ENCODE assay signal across 26 mouse cellular contexts in genomic region chr11:98680023-98680422, GRCm38 (mm10). TPM values are rescaled to one million over a fixed set of nuclear protein-coding genes. Genes with fewer than 3 reads are reported as not detected.
A peak's percentile ranks its signal among the peaks of the same experiment; 100 is the strongest.
DNase-seq lines count a peak whose midpoint lies in the region; ATAC-seq and TF ChIP-seq lines count a peak whose summit lies in the region.
"Had no signal": no experiment of that assay in that cellular context is flagged by ENCODE, and none has a peak within 500 bp of the region (broad histone marks: within the 10 kb centered on the region; RNA-seq: fewer than 3 reads in every experiment).

No protein-coding gene starts in this region.

- no peak for ATAC-seq in heart, embryonic 12.5 days (ENCODE audit: insufficient number of reproducible peaks, low FRiP score)
- no peak for ATAC-seq in lung, postnatal 0 days
- ATAC-seq in intestine, embryonic 16.5 days = no peak

- no peaks in the 10 kb centered on the region for H3K9me3 ChIP-seq in heart, embryonic 12.5 days (replicated peaks)
- H3K9me3 ChIP-seq in lung, postnatal 0 days (ENCODE audit: low read length) = no peaks in the 10 kb centered on the region
- H3K9me3 ChIP-seq in ES-E14 (ENCODE audit: control insufficient read depth, insufficient read depth, low read depth, low read length) = no peaks in the 10 kb centered on the region
- H3K9me3 ChIP-seq in intestine, embryonic 16.5 days (ENCODE audit: control insufficient read depth, low read length) = no peaks in the 10 kb centered on the region
- H3K9me3 ChIP-seq: heart, embryonic 15.5 days; limb, embryonic 12.5 days; liver, embryonic 15.5 days; midbrain, embryonic 10.5 days had no signal

- in situ Hi-C loops in ES-E14 (cut with MboI; ENCODE audit: low sequenced_read_pairs in 2 of 2, unreplicated experiment in 2 of 2) = no loop called here

- H3K9ac ChIP-seq in heart, adult 2 months (ENCODE audit: low read depth, low read length) = no peak overlapping the region
- no peak overlapping the region for H3K9ac ChIP-seq in heart, embryonic 12.5 days
- H3K9ac ChIP-seq in lung, postnatal 0 days (replicated peaks; ENCODE audit: low read depth) = no peak overlapping the region
- H3K9ac ChIP-seq in ES-E14 (ENCODE audit: insufficient read depth, low read depth, low read length, poor library complexity, severe bottlenecking) = no peak overlapping the region
- no peak overlapping the region for H3K9ac ChIP-seq in intestine, embryonic 16.5 days (ENCODE audit: low read depth, low read length)
- H3K9ac ChIP-seq: heart, embryonic 15.5 days; limb, embryonic 12.5 days; liver, embryonic 15.5 days had no signal

- peaks cover 4% of the 10 kb centered on the region for H3K79me2 ChIP-seq in heart, adult 2 months (replicated peaks; ENCODE audit: control insufficient read depth, insufficient read depth, low read length)

- 96% methylated on average over 1 of the region's 1 CpGs for WGBS in heart, adult 2 months
- 89% methylated on average over 1 of the region's 1 CpGs for WGBS in heart, embryonic 12.5 days
- 100% methylated on average over 1 of the region's 1 CpGs for WGBS in lung, postnatal 0 days
- 96% methylated on average over 1 of the region's 1 CpGs for WGBS in intestine, embryonic 16.5 days

- TF ChIP-seq CTCF in heart, adult 2 months (IDR thresholded peaks at IDR 0.05) = peak; percentile 25
- TF ChIP-seq CTCF in lung, postnatal 0 days (IDR thresholded peaks at IDR 0.05) = peak; percentile 41

- H3K4me2 ChIP-seq in heart, embryonic 12.5 days = no peak overlapping the region
- H3K4me2 ChIP-seq in lung, postnatal 0 days (replicated peaks; ENCODE audit: low read depth, low read length) = no peak overlapping the region
- H3K4me2 ChIP-seq in intestine, embryonic 16.5 days (ENCODE audit: low read depth, low read length) = no peak overlapping the region
- H3K4me2 ChIP-seq: heart, embryonic 15.5 days; limb, embryonic 12.5 days; liver, embryonic 15.5 days had no signal

- DNase-seq in heart, adult 2 months = no peak
- no peak for DNase-seq in lung, postnatal 0 days (ENCODE audit: low spot score)
- no peak for DNase-seq in lung, postnatal 25 days (ENCODE audit: low spot score)
- DNase-seq in ES-E14 (ENCODE audit: low read depth, low spot score) (no peak), adipocyte (ENCODE audit: low spot score) (no peak)
- no peak for DNase-seq in left cerebral cortex, postnatal 36 days (ENCODE audit: low spot score in 2 of 2)
- DNase-seq: adrenal gland, postnatal 14 days; cerebellum, adult 11 months; gastrocnemius, postnatal 14 days; heart, adult 18-20 months; kidney, postnatal 4 days; lung, postnatal 36 days; thymus, postnatal 36 days had no signal

- intact Hi-C loops in heart, adult 2 months (cut with DNase I) = no loop called here
- intact Hi-C loops in left cerebral cortex, postnatal 36 days (cut with DNase I) = no loop called here

- peaks cover 1% of the 10 kb centered on the region for H3K4me1 ChIP-seq in heart, adult 2 months (ENCODE audit: control insufficient read depth, insufficient read depth, low read length)
- H3K4me1 ChIP-seq in heart, embryonic 12.5 days (replicated peaks) = peaks cover 15% of the 10 kb centered on the region
- H3K4me1 ChIP-seq in lung, postnatal 0 days (ENCODE audit: insufficient read depth, low read depth, low read length) = peaks cover 7% of the 10 kb centered on the region; the same call in 1 of the 2 replicates
- H3K4me1 ChIP-seq in ES-E14 (ENCODE audit: control insufficient read depth in 2 of 2, insufficient read depth in 2 of 2, low read length in 2 of 2, poor library complexity in 1 of 2) = peaks cover 12 to 17% of the 10 kb centered on the region in 2 experiments
- peaks cover 3% of the 10 kb centered on the region; the same call in 1 of the 2 replicates for H3K4me1 ChIP-seq in intestine, embryonic 16.5 days (ENCODE audit: control insufficient read depth, insufficient read depth, low read length)

- no peak overlapping the region for H3K4me3 ChIP-seq in heart, adult 2 months
- H3K4me3 ChIP-seq in heart, embryonic 12.5 days = no peak overlapping the region
- no peak overlapping the region for H3K4me3 ChIP-seq in lung, postnatal 0 days (ENCODE audit: low read depth, low read length)
- H3K4me3 ChIP-seq in ES-E14 (ENCODE audit: insufficient read depth in 1 of 2, low read depth in 1 of 2, low read length in 2 of 2, poor library complexity in 1 of 2, severe bottlenecking in 1 of 2) = no peak overlapping the region
- H3K4me3 ChIP-seq in intestine, embryonic 16.5 days (ENCODE audit: low read length) = no peak overlapping the region
- H3K4me3 ChIP-seq: heart, embryonic 15.5 days; limb, embryonic 12.5 days; liver, embryonic 15.5 days; midbrain, embryonic 10.5 days had no signal

- no peak overlapping the region for H3K27ac ChIP-seq in heart, adult 2 months
- no peak overlapping the region for H3K27ac ChIP-seq in heart, embryonic 12.5 days (ENCODE audit: poor library complexity, severe bottlenecking)
- H3K27ac ChIP-seq in lung, postnatal 0 days (ENCODE audit: low read length) = no peak overlapping the region
- peak overlapping the region; percentile 79; the same call in 1 of the 2 replicates for H3K27ac ChIP-seq in ES-E14 (ENCODE audit: insufficient read depth, low read depth, low read length, poor library complexity, severe bottlenecking)
- H3K27ac ChIP-seq in intestine, embryonic 16.5 days (ENCODE audit: low read length) = peak overlapping the region; percentile 59; the same call in 1 of the 2 replicates
- H3K27ac ChIP-seq: heart, embryonic 15.5 days; limb, embryonic 12.5 days; liver, embryonic 15.5 days; midbrain, embryonic 10.5 days had no signal

- H3K27me3 ChIP-seq in heart, adult 2 months (ENCODE audit: control insufficient read depth, insufficient read depth, low read length) = no peaks in the 10 kb centered on the region
- no peaks in the 10 kb centered on the region for H3K27me3 ChIP-seq in heart, embryonic 12.5 days (replicated peaks)
- H3K27me3 ChIP-seq in lung, postnatal 0 days (replicated peaks; ENCODE audit: insufficient read depth, low read length) = no peaks in the 10 kb centered on the region
- H3K27me3 ChIP-seq in intestine, embryonic 16.5 days (replicated peaks; ENCODE audit: control insufficient read depth, insufficient read depth, low read length) = no peaks in the 10 kb centered on the region
- H3K27me3 ChIP-seq: heart, embryonic 15.5 days; limb, embryonic 12.5 days had no signal

- H3K36me3 ChIP-seq in heart, adult 2 months (ENCODE audit: control insufficient read depth, insufficient read depth, low read length) = no peaks in the 10 kb centered on the region; the same call in 1 of the 2 replicates
- H3K36me3 ChIP-seq in heart, embryonic 12.5 days = peaks cover 8% of the 10 kb centered on the region; the same call in 1 of the 2 replicates
- H3K36me3 ChIP-seq in lung, postnatal 0 days (ENCODE audit: insufficient read depth, low read length) = no peaks in the 10 kb centered on the region
- H3K36me3 ChIP-seq in ES-E14 (ENCODE audit: control insufficient read depth, insufficient read depth, low read length, poor library complexity, severe bottlenecking) = peaks cover 2% of the 10 kb centered on the region; the same call in 1 of the 2 replicates
- no peaks in the 10 kb centered on the region for H3K36me3 ChIP-seq in intestine, embryonic 16.5 days (ENCODE audit: control insufficient read depth, insufficient read depth, low read length)
- H3K36me3 ChIP-seq: heart, embryonic 15.5 days had no signal

- no peak for TF ChIP-seq POLR2A in heart, adult 2 months (IDR thresholded peaks at IDR 0.05; ENCODE audit: insufficient read depth, low read depth, low read length)

- TF ChIP-seq EP300 in heart, adult 2 months (IDR thresholded peaks at IDR 0.05; ENCODE audit: insufficient read depth, low read depth, low read length) = no peak
- no peak for TF ChIP-seq EP300 in lung, postnatal 0 days (IDR thresholded peaks at IDR 0.05)

RNA-seq across cellular contexts. Expression of gene Psmd3, which starts 2.3 kb away (rescaled TPM):
- 100 to 1,000 TPM in 1 of 2 experiments, 10 to 100 TPM in 1; 89.5 to 105 TPM for total RNA-seq in heart, adult 2 months (2021)
- 144 and 173 TPM in 2 replicates for polyA plus RNA-seq in heart, adult 2 months (2012; rRNA removed)
- polyA plus RNA-seq in heart, embryonic 12.5 days (2016; fragmentation: Nextera tagmentation; extraction: Ambion mirVana) = 184 and 190 TPM in 2 replicates
- polyA plus RNA-seq in lung, postnatal 0 days (2015; fragmentation: Nextera tagmentation; extraction: Ambion mirVana) = 105 and 107 TPM in 2 replicates
- total RNA-seq in ES-E14 (2012; rRNA removed) = 376 and 408 TPM in 2 replicates
- 169 and 181 TPM in 2 replicates for polyA plus RNA-seq in intestine, embryonic 16.5 days (2015; fragmentation: Nextera tagmentation; extraction: Ambion mirVana)
- total RNA-seq in left cerebral cortex, postnatal 36 days (2021) = 100 to 1,000 TPM; 131 to 145 TPM

RNA-seq across cellular contexts. Expression of gene Gsdma, which starts 15.9 kb away (rescaled TPM):
- not detected for total RNA-seq in heart, adult 2 months (2021)
- polyA plus RNA-seq in heart, adult 2 months (2012; rRNA removed) = 0.04 TPM in 1 of 2 replicates, not detected in the other
- not detected in 2 replicates for polyA plus RNA-seq in heart, embryonic 12.5 days (2016; fragmentation: Nextera tagmentation; extraction: Ambion mirVana)
- not detected in 2 replicates for polyA plus RNA-seq in lung, postnatal 0 days (2015; fragmentation: Nextera tagmentation; extraction: Ambion mirVana)
- 0.16 and 0.40 TPM in 2 replicates for total RNA-seq in ES-E14 (2012; rRNA removed)
- polyA plus RNA-seq in intestine, embryonic 16.5 days (2015; fragmentation: Nextera tagmentation; extraction: Ambion mirVana) = 0.06 TPM in 1 of 2 replicates, not detected in the other
- not detected for total RNA-seq in left cerebral cortex, postnatal 36 days (2021)
- total RNA-seq: hematopoietic stem cell, adult 5-6 weeks; layer of hippocampus, postnatal 14 days; monocyte, adult 5-6 weeks had no signal
- polyA plus RNA-seq: C2C12; forebrain, embryonic 11.5 days; heart, embryonic 15.5 days; kidney, embryonic 14.5 days; limb, embryonic 12.5 days; liver, embryonic 15.5 days; midbrain, embryonic 10.5 days; neural tube, embryonic 11.5 days had no signal

RNA-seq across cellular contexts. Expression of gene Csf3, which starts 21.0 kb away (rescaled TPM):
- not detected for total RNA-seq in heart, adult 2 months (2021)
- polyA plus RNA-seq in heart, adult 2 months (2012; rRNA removed) = not detected in 2 replicates
- not detected in 2 replicates for polyA plus RNA-seq in heart, embryonic 12.5 days (2016; fragmentation: Nextera tagmentation; extraction: Ambion mirVana)
- polyA plus RNA-seq in lung, postnatal 0 days (2015; fragmentation: Nextera tagmentation; extraction: Ambion mirVana) = 0.19 TPM in 1 of 2 replicates, not detected in the other
- total RNA-seq in ES-E14 (2012; rRNA removed) = 0.18 TPM in 1 of 2 replicates, not detected in the other
- polyA plus RNA-seq in intestine, embryonic 16.5 days (2015; fragmentation: Nextera tagmentation; extraction: Ambion mirVana) = 0.10 TPM in 1 of 2 replicates, not detected in the other
- total RNA-seq in left cerebral cortex, postnatal 36 days (2021) = not detected
- total RNA-seq: adrenal gland, postnatal 14 days; gastrocnemius, postnatal 14 days; heart, adult 18-20 months; hematopoietic stem cell, adult 5-6 weeks; layer of hippocampus, postnatal 14 days; monocyte, adult 5-6 weeks had no signal
- polyA plus RNA-seq: C2C12; forebrain, embryonic 11.5 days; heart, embryonic 15.5 days; kidney, embryonic 14.5 days; limb, embryonic 12.5 days; liver, embryonic 15.5 days; midbrain, embryonic 10.5 days; neural tube, embryonic 11.5 days had no signal

RNA-seq across cellular contexts. Expression of gene Gsdma2, which starts 33.5 kb away (rescaled TPM):
- total RNA-seq in heart, adult 2 months (2021) = not detected
- not detected in 2 replicates for polyA plus RNA-seq in heart, adult 2 months (2012; rRNA removed)
- polyA plus RNA-seq in heart, embryonic 12.5 days (2016; fragmentation: Nextera tagmentation; extraction: Ambion mirVana) = not detected in 2 replicates
- not detected in 2 replicates for polyA plus RNA-seq in lung, postnatal 0 days (2015; fragmentation: Nextera tagmentation; extraction: Ambion mirVana)
- total RNA-seq in ES-E14 (2012; rRNA removed) = not detected in 2 replicates
- polyA plus RNA-seq in intestine, embryonic 16.5 days (2015; fragmentation: Nextera tagmentation; extraction: Ambion mirVana) = 0.58 and 0.93 TPM in 2 replicates
- not detected for total RNA-seq in left cerebral cortex, postnatal 36 days (2021)
- total RNA-seq: gastrocnemius, postnatal 14 days; heart, adult 18-20 months; hematopoietic stem cell, adult 5-6 weeks; layer of hippocampus, postnatal 14 days; monocyte, adult 5-6 weeks had no signal
- polyA plus RNA-seq: C2C12; forebrain, embryonic 11.5 days; heart, embryonic 15.5 days; kidney, embryonic 14.5 days; limb, embryonic 12.5 days; liver, embryonic 15.5 days; midbrain, embryonic 10.5 days had no signal

RNA-seq across cellular contexts. Expression of gene Med24, which starts 49.2 kb away (rescaled TPM):
- total RNA-seq in heart, adult 2 months (2021) = 10 to 100 TPM; 41.6 to 48.1 TPM
- 54.5 and 65.2 TPM in 2 replicates for polyA plus RNA-seq in heart, adult 2 months (2012; rRNA removed)
- polyA plus RNA-seq in heart, embryonic 12.5 days (2016; fragmentation: Nextera tagmentation; extraction: Ambion mirVana) = 45.9 and 48.1 TPM in 2 replicates
- 19.9 and 20.6 TPM in 2 replicates for polyA plus RNA-seq in lung, postnatal 0 days (2015; fragmentation: Nextera tagmentation; extraction: Ambion mirVana)
- 53.5 and 75.7 TPM in 2 replicates for total RNA-seq in ES-E14 (2012; rRNA removed)
- polyA plus RNA-seq in intestine, embryonic 16.5 days (2015; fragmentation: Nextera tagmentation; extraction: Ambion mirVana) = 36.8 and 38.5 TPM in 2 replicates
- 100 to 1,000 TPM; 123 to 133 TPM for total RNA-seq in left cerebral cortex, postnatal 36 days (2021)

Comparison
In these comparisons a context has a peak if more than half of its experiments do, and no peak if none do; other contexts are left out.
1. H3K27ac ChIP-seq: peak in ES-E14 (single experiment) and intestine, embryonic 16.5 days (single experiment); none in heart, adult 2 months (single experiment), heart, embryonic 12.5 days (single experiment) and lung, postnatal 0 days (single experiment).